Mouse (Mus musculus) embryonic facial prominence, embryonic 12.5 days (tissue): ENCODE measurements at regions not wholly inside any gene's neighbourhood (a gene's known extent, or its start where the extent isn't known, plus 50 kb on each side); places are given as distances from the start of the nearest gene placed in this dataset.

Source experiments
- ATAC-seq: fragments of 200-750 bp; cut with Nextera tagmentation; 2 replicates; pipeline ENCODE4 v1.8.0; 2017; ENCODE audit not compliant: insufficient number of reproducible peaks, insufficient read depth, low FRiP score, low TSS enrichment
- H3K27ac ChIP-seq: fragments of 300-500 bp; sonication (generic); 2 replicates; pipeline ENCODE4 v1.5.1; 2016; ENCODE audit warnings: mild to moderate bottlenecking
- H3K27me3 ChIP-seq: fragments of 300-500 bp; sonication (generic); 2 replicates; pipeline ENCODE4 v1.6.1; 2016; ENCODE audit warnings: mild to moderate bottlenecking, moderate library complexity
- H3K36me3 ChIP-seq: fragments of 300-500 bp; sonication (generic); 2 replicates; pipeline ENCODE4 v1.6.1; 2016; ENCODE audit warnings: mild to moderate bottlenecking
- H3K4me1 ChIP-seq: fragments of 300-500 bp; sonication (generic); 2 replicates; pipeline ENCODE4 v1.6.1; 2016
- H3K4me2 ChIP-seq: fragments of 300-500 bp; sonication (generic); replicated peaks from 2 replicates; pipeline ENCODE4 v1.6.1; 2016; ENCODE audit warnings: mild to moderate bottlenecking, moderate library complexity
- H3K4me3 ChIP-seq: fragments of 300-500 bp; sonication (generic); 2 replicates; pipeline ENCODE4 v1.5.1; 2016; ENCODE audit warnings: mild to moderate bottlenecking
- H3K9ac ChIP-seq: fragments of 300-500 bp; sonication (generic); 2 replicates; pipeline ENCODE4 v1.6.1; 2016; ENCODE audit warnings: mild to moderate bottlenecking, moderate library complexity
- H3K9me3 ChIP-seq: fragments of 300-500 bp; sonication (generic); 2 replicates; pipeline ENCODE4 v1.6.1; 2016; ENCODE audit warnings: mild to moderate bottlenecking, moderate library complexity
- WGBS: fragments of 180-500 bp; shearing (Covaris S2); methylation state at CpG from one replicate; pipeline ENCODE4 v1.1.7; 2016; 5-methylcytosine and 5-hydroxymethylcytosine counted together

GRCm38 (mm10) chr16:37459533-37459890 lies 74.8 kb upstream of the Stxbp5l start:
- ATAC-seq, result no peak
- 84% methylated on average over 5 of the region's 5 CpGs for WGBS
- Histone ChIP-seq H3K27me3 (no peaks in the 10 kb centered on the region), H3K9ac (no peak overlapping the region), H3K36me3 (no peaks in the 10 kb centered on the region), H3K9me3 (no peaks in the 10 kb centered on the region), H3K4me2 (no peak overlapping the region), H3K4me1 (no peaks in the 10 kb centered on the region), H3K4me3 (no peak overlapping the region), H3K27ac (no peak overlapping the region)

- Histone ChIP-seq H3K9ac (no peak overlapping the region), H3K36me3 (no peaks in the 10 kb centered on the region), H3K27ac (no peak overlapping the region), H3K27me3 (no peaks in the 10 kb centered on the region), H3K9me3 (no peaks in the 10 kb centered on the region), H3K4me2 (no peak overlapping the region), H3K4me3 (no peak overlapping the region), H3K4me1 (no peaks in the 10 kb centered on the region)
- no peak for ATAC-seq
- 83% methylated on average over 4 of the region's 4 CpGs for WGBS
These were observed 74.1 kb upstream of the Stxbp5l start for GRCm38 (mm10) chr16:37458592-37459532.

- no peaks in the 10 kb centered on the region for H3K27me3 ChIP-seq
- no peak overlapping the region for H3K4me3 ChIP-seq
- no peak for ATAC-seq
- H3K9me3 ChIP-seq, result no peaks in the 10 kb centered on the region
- H3K27ac ChIP-seq, result no peak overlapping the region
- 70% methylated on average over 2 of the region's 2 CpGs for WGBS
- H3K4me2 ChIP-seq, result no peak overlapping the region
- no peaks in the 10 kb centered on the region for H3K36me3 ChIP-seq
- H3K9ac ChIP-seq, result no peak overlapping the region
- no peaks in the 10 kb centered on the region for H3K4me1 ChIP-seq
These were observed 71.2 kb upstream of the Stxbp5l start for GRCm38 (mm10) chr16:37455971-37456370.

- H3K9me3 ChIP-seq, result no peaks in the 10 kb centered on the region
- no peaks in the 10 kb centered on the region for H3K36me3 ChIP-seq
- H3K27ac ChIP-seq, result no peak overlapping the region
- no peak overlapping the region for H3K4me2 ChIP-seq
- ATAC-seq, result 0 out of 2 replicates have a peak, but pooled peaks have one; percentile 56
- WGBS, result 90% methylated on average over 5 of the region's 5 CpGs
- H3K27me3 ChIP-seq, result no peaks in the 10 kb centered on the region
- no peak overlapping the region for H3K4me3 ChIP-seq
- no peak overlapping the region for H3K9ac ChIP-seq
- H3K4me1 ChIP-seq, result no peaks in the 10 kb centered on the region
These were observed 65.1 kb upstream of the Stxbp5l start for GRCm38 (mm10) chr16:37449846-37450245.

GRCm38 (mm10) chr16:37445756-37446155 lies 61.0 kb upstream of the Stxbp5l start:
- no peak overlapping the region for H3K4me2 ChIP-seq
- H3K27ac ChIP-seq, result no peak overlapping the region
- no peak overlapping the region for H3K4me3 ChIP-seq
- no peaks in the 10 kb centered on the region for H3K27me3 ChIP-seq
- H3K4me1 ChIP-seq, result no peaks in the 10 kb centered on the region
- H3K36me3 ChIP-seq, result no peaks in the 10 kb centered on the region
- ATAC-seq, result no peak
- H3K9me3 ChIP-seq, result no peaks in the 10 kb centered on the region
- H3K9ac ChIP-seq, result no peak overlapping the region
- WGBS, result 86% methylated on average over 1 of the region's 1 CpGs

GRCm38 (mm10) chr16:37442936-37443335 lies 58.2 kb upstream of the Stxbp5l start:
- WGBS, result 57% methylated on average over 6 of the region's 6 CpGs
- H3K9ac ChIP-seq, result no peak overlapping the region

GRCm38 (mm10) chr16:37442481-37442880 lies 57.7 kb upstream of the Stxbp5l start:
- no peaks in the 10 kb centered on the region for H3K27me3 ChIP-seq
- no peaks in the 10 kb centered on the region for H3K4me1 ChIP-seq
- WGBS, result 89% methylated on average over 6 of the region's 6 CpGs
- H3K4me3 ChIP-seq, result no peak overlapping the region
- H3K27ac ChIP-seq, result no peak overlapping the region
- no peak for ATAC-seq
- no peak overlapping the region for H3K4me2 ChIP-seq
- H3K9ac ChIP-seq, result no peak overlapping the region
- H3K36me3 ChIP-seq, result no peaks in the 10 kb centered on the region
- no peaks in the 10 kb centered on the region for H3K9me3 ChIP-seq

More at GRCm38 (mm10) chr16:37442936-37443335, 58.2 kb upstream of the Stxbp5l start:
- no peaks in the 10 kb centered on the region for H3K4me1 ChIP-seq
- no peaks in the 10 kb centered on the region for H3K36me3 ChIP-seq
- no peak overlapping the region for H3K4me3 ChIP-seq
- no peak overlapping the region for H3K4me2 ChIP-seq
- H3K27me3 ChIP-seq, result no peaks in the 10 kb centered on the region
- no peak for ATAC-seq
- H3K9me3 ChIP-seq, result no peaks in the 10 kb centered on the region
- no peak overlapping the region for H3K27ac ChIP-seq

GRCm38 (mm10) chr16:37440628-37441164 lies 55.9 kb upstream of the Stxbp5l start:
- Histone ChIP-seq H3K9me3 (no peaks in the 10 kb centered on the region), H3K27me3 (no peaks in the 10 kb centered on the region), H3K36me3 (no peaks in the 10 kb centered on the region), H3K27ac (no peak overlapping the region), H3K4me1 (no peaks in the 10 kb centered on the region), H3K4me3 (no peak overlapping the region), H3K9ac (no peak overlapping the region), H3K4me2 (no peak overlapping the region)
- WGBS, result 76% methylated on average over 14 of the region's 14 CpGs
- no peak for ATAC-seq
